Mouse (Mus musculus): Measurements from ENCODE around the gene Poln. TPM values are rescaled to one million over a fixed set of nuclear protein-coding genes. Genes with fewer than 3 reads are reported as not detected.

Gene Poln
- polyA plus RNA-seq (2012; rRNA removed) = 0.05 and 0.48 TPM in 2 replicates

- peak; percentile 86 for DNase-seq (ENCODE audit: low read depth, low spot score)
- WGBS = under 1% methylated on average over 57 of the region's 57 CpGs
Observed at GRCm38 (mm10) chr5:34168950-34169891, at the start of gene Poln, which contains the start of gene Haus3. TSS of gene Poln (minus strand) at chr5:34169448. TSS of gene Haus3 (minus strand) at chr5:34169527.

GRCm38 (mm10) chr5:34218672-34219071 is 49.4 kb upstream of the Poln start:
- WGBS = 38% methylated on average over 5 of the region's 5 CpGs
- DNase-seq (ENCODE audit: low read depth, low spot score) = no peak

GRCm38 (mm10) chr5:34217756-34218155 is 48.5 kb upstream of the Poln start:
- WGBS = 53% methylated on average over 9 of the region's 9 CpGs
- DNase-seq (ENCODE audit: low read depth, low spot score) = no peak

GRCm38 (mm10) chr5:34216025-34216424 is 46.8 kb upstream of the Poln start:
- DNase-seq (ENCODE audit: low read depth, low spot score) = no peak
- WGBS = 73% methylated on average over 7 of the region's 7 CpGs

GRCm38 (mm10) chr5:34213659-34214058 is 44.4 kb upstream of the Poln start:
- DNase-seq (ENCODE audit: low read depth, low spot score) = no peak
- WGBS = 56% methylated on average over 8 of the region's 8 CpGs

GRCm38 (mm10) chr5:34210279-34210678 is 41.0 kb upstream of the Poln start:
- DNase-seq (ENCODE audit: low read depth, low spot score) = no peak
- WGBS = 0% methylated on average over 1 of the region's 1 CpGs

- no peak for DNase-seq (ENCODE audit: low read depth, low spot score)
- 19% methylated on average over 3 of the region's 3 CpGs for WGBS
Observed at GRCm38 (mm10) chr5:34207503-34207902, 38.3 kb upstream of the Poln start.

GRCm38 (mm10) chr5:34205788-34206187 is 36.5 kb upstream of the Poln start:
- DNase-seq (ENCODE audit: low read depth, low spot score) = no peak
- WGBS = 58% methylated on average over 2 of the region's 2 CpGs

GRCm38 (mm10) chr5:34204911-34205310 is 35.7 kb upstream of the Poln start:
- no peak for DNase-seq (ENCODE audit: low read depth, low spot score)
- 84% methylated on average over 2 of the region's 2 CpGs for WGBS

- DNase-seq (ENCODE audit: low read depth, low spot score) = no peak
- 73% methylated on average over 4 of the region's 4 CpGs for WGBS
Observed at GRCm38 (mm10) chr5:34202006-34202405, 32.8 kb upstream of the Poln start.

- no peak for DNase-seq (ENCODE audit: low read depth, low spot score)
- 32% methylated on average over 2 of the region's 2 CpGs for WGBS
Observed at GRCm38 (mm10) chr5:34201396-34201795, 32.1 kb upstream of the Poln start.

- DNase-seq (ENCODE audit: low read depth, low spot score) = no peak
- 77% methylated on average over 6 of the region's 6 CpGs for WGBS
Observed at GRCm38 (mm10) chr5:34198615-34199014, 29.4 kb upstream of the Poln start.

- DNase-seq (ENCODE audit: low read depth, low spot score) = no peak
- WGBS = 82% methylated on average over 4 of the region's 4 CpGs
Observed at GRCm38 (mm10) chr5:34197243-34197642, 28.0 kb upstream of the Poln start.

GRCm38 (mm10) chr5:34196423-34196822 is 27.2 kb upstream of the Poln start:
- WGBS = 72% methylated on average over 7 of the region's 7 CpGs
- no peak for DNase-seq (ENCODE audit: low read depth, low spot score)

- WGBS = 92% methylated on average over 12 of the region's 12 CpGs
- DNase-seq (ENCODE audit: low read depth, low spot score) = no peak
Observed at GRCm38 (mm10) chr5:34195786-34196185, 26.5 kb upstream of the Poln start.

- WGBS = 72% methylated on average over 6 of the region's 6 CpGs
- DNase-seq (ENCODE audit: low read depth, low spot score) = no peak
Observed at GRCm38 (mm10) chr5:34194975-34195662, 25.9 kb upstream of the Poln start.

GRCm38 (mm10) chr5:34194426-34194825 is 25.2 kb upstream of the Poln start:
- 31% methylated on average over 1 of the region's 1 CpGs for WGBS
- no peak for DNase-seq (ENCODE audit: low read depth, low spot score)

GRCm38 (mm10) chr5:34191843-34192242 is 22.6 kb upstream of the Poln start:
- WGBS = 80% methylated on average over 4 of the region's 4 CpGs
- DNase-seq (ENCODE audit: low read depth, low spot score) = no peak

GRCm38 (mm10) chr5:34191021-34191420 is 21.8 kb upstream of the Poln start:
- DNase-seq (ENCODE audit: low read depth, low spot score) = no peak
- WGBS = 47% methylated on average over 4 of the region's 4 CpGs

- DNase-seq (ENCODE audit: low read depth, low spot score) = no peak
- 85% methylated on average over 1 of the region's 1 CpGs for WGBS
Observed at GRCm38 (mm10) chr5:34189521-34189920, 20.3 kb upstream of the Poln start.

- WGBS = 30% methylated on average over 2 of the region's 2 CpGs
Observed at GRCm38 (mm10) chr5:34188856-34189255, 19.6 kb upstream of the Poln start.

More at GRCm38 (mm10) chr5:34188856-34189255, 19.6 kb upstream of the Poln start:
- no peak for DNase-seq (ENCODE audit: low read depth, low spot score)

Data from large intestine, adult 2 months (tissue).